Mouse (Mus musculus) MEL (cell line): ENCODE data around the gene Tdrd7. TPM values are rescaled to one million over a fixed set of nuclear protein-coding genes. Genes with fewer than 3 reads are reported as not detected.
A peak's percentile ranks its signal among the peaks of the same experiment; 100 is the strongest.

Source experiments
- DNase-seq: peaks from one replicate; pipeline ENCODE4 v3.0.0; 2011; ENCODE audit warnings: low read depth, low spot score
- H3K27ac ChIP-seq: 2 replicates; pipeline ENCODE4 v1.5.1; 2012; ENCODE audit warnings: low read depth, mild to moderate bottlenecking, control low read depth, low read length, moderate library complexity; ENCODE audit not compliant: control insufficient read depth
- H3K27me3 ChIP-seq, 2 experiments: fragments of 150-350 bp in 1 of 2; sonication (generic) in 1 of 2; 2 replicates each; pipeline ENCODE4 v1.6.1; 2012; ENCODE audit warnings: low read length in 2 of 2, mild to moderate bottlenecking in 2 of 2, improper control_type of control experiment in 1 of 2, moderate library complexity in 1 of 2; ENCODE audit not compliant: insufficient read depth in 2 of 2, control insufficient read depth in 1 of 2
- H3K36me3 ChIP-seq, 2 experiments: 2 replicates each; pipeline ENCODE4 v1.6.1; 2012 to 2014; ENCODE audit warnings: low read length in 2 of 2, improper control_type of control experiment in 1 of 2, inconsistent platforms in 1 of 2, mild to moderate bottlenecking in 1 of 2; ENCODE audit not compliant: insufficient read depth in 2 of 2, control insufficient read depth in 1 of 2
- H3K4me1 ChIP-seq, 2 experiments: fragments of 150-350 bp in 1 of 2; sonication (generic) in 1 of 2; 2 replicates each; pipeline ENCODE4 v1.6.1; 2012; ENCODE audit warnings: low read length in 2 of 2, improper control_type of control experiment in 1 of 2, mild to moderate bottlenecking in 1 of 2; ENCODE audit not compliant: insufficient read depth in 2 of 2, control insufficient read depth in 1 of 2
- H3K4me3 ChIP-seq, 2 experiments: fragments of 150-350 bp in 1 of 2; sonication (generic) in 1 of 2; 2 replicates each; pipeline ENCODE4 v1.5.1; 2012; ENCODE audit warnings: low read depth in 2 of 2, low read length in 2 of 2, mild to moderate bottlenecking in 2 of 2, moderate library complexity in 2 of 2, control low read depth in 1 of 2, improper control_type of control experiment in 1 of 2; ENCODE audit not compliant: control insufficient read depth in 1 of 2, insufficient read depth in 1 of 2
- H3K79me2 ChIP-seq: 2 replicates; pipeline ENCODE4 v1.6.1; 2012; ENCODE audit warnings: mild to moderate bottlenecking, low read length, moderate library complexity; ENCODE audit not compliant: control insufficient read depth, poor library complexity, insufficient read depth
- H3K9ac ChIP-seq: 2 replicates; pipeline ENCODE4 v1.6.1; 2012; ENCODE audit warnings: low read depth, mild to moderate bottlenecking, control low read depth, low read length, moderate library complexity; ENCODE audit not compliant: control insufficient read depth, poor library complexity, severe bottlenecking
- H3K9me3 ChIP-seq: fragments of 150-350 bp; sonication (generic); replicated peaks from 2 replicates; pipeline ENCODE4 v1.6.1; 2012; ENCODE audit warnings: mild to moderate bottlenecking, low read length, improper control_type of control experiment, moderate library complexity; ENCODE audit not compliant: insufficient read depth
- BHLHE40 ChIP-seq: IDR thresholded peaks from 2 replicates; pipeline ENCODE4 v1.6.1; 2012; ENCODE audit warnings: low read depth, mild to moderate bottlenecking, inconsistent platforms, low read length, improper control_type of control experiment, borderline replicate concordance
- CHD1 ChIP-seq: IDR thresholded peaks from 2 replicates; pipeline ENCODE4 v1.6.1; 2012; ENCODE audit warnings: low read depth, mild to moderate bottlenecking, inconsistent platforms, low read length, improper control_type of control experiment
- CHD2 ChIP-seq: IDR thresholded peaks from 2 replicates; pipeline ENCODE4 v1.6.1; 2011; ENCODE audit warnings: low read length, improper control_type of control experiment
- CTCF ChIP-seq, 3 experiments: IDR thresholded peaks in 2 of 3; conservative IDR thresholded peaks in 1 of 3; 2 replicates each; pipeline ENCODE4 v1.5.1; 2011 to 2012; ENCODE audit warnings: low read length in 3 of 3, low read depth in 2 of 3, mild to moderate bottlenecking in 2 of 3, improper control_type of control experiment in 1 of 3, inconsistent platforms in 1 of 3, mixed read lengths in 1 of 3, moderate library complexity in 1 of 3; ENCODE audit not compliant: control insufficient read depth in 1 of 3, insufficient read depth in 1 of 3, poor library complexity in 1 of 3, severe bottlenecking in 1 of 3
- E2F4 ChIP-seq: IDR thresholded peaks from 2 replicates; pipeline ENCODE4 v1.6.1; 2011; ENCODE audit warnings: low read depth, low read length, improper control_type of control experiment, borderline replicate concordance
- EP300 ChIP-seq, 2 experiments: IDR thresholded peaks; 2 replicates each; pipeline ENCODE4 v1.6.1; 2011; ENCODE audit warnings: improper control_type of control experiment in 2 of 2, low read length in 2 of 2, low read depth in 1 of 2, mild to moderate bottlenecking in 1 of 2
- GABPA ChIP-seq: IDR thresholded peaks from 2 replicates; pipeline ENCODE4 v1.6.1; 2012; ENCODE audit warnings: low read depth, mild to moderate bottlenecking, inconsistent platforms, low read length, improper control_type of control experiment, moderate library complexity
- GATA1 ChIP-seq: IDR thresholded peaks from 2 replicates; pipeline ENCODE4 v1.6.1; 2011; ENCODE audit warnings: low read depth, low read length, improper control_type of control experiment
- HCFC1 ChIP-seq: IDR thresholded peaks from 2 replicates; pipeline ENCODE4 v1.6.1; 2012; ENCODE audit warnings: low read depth, mild to moderate bottlenecking, inconsistent platforms, low read length, improper control_type of control experiment, moderate library complexity
- JUND ChIP-seq: IDR thresholded peaks from 2 replicates; pipeline ENCODE4 v1.6.1; 2011; ENCODE audit warnings: low read depth, mild to moderate bottlenecking, improper control_type of control experiment, low read length
- KAT2A ChIP-seq: conservative IDR thresholded peaks from 2 replicates; pipeline ENCODE4 v1.6.1; 2012; ENCODE audit warnings: low read depth, low read length, improper control_type of control experiment, inconsistent platforms
- MAFK ChIP-seq: IDR thresholded peaks from 2 replicates; pipeline ENCODE4 v1.6.1; 2011; ENCODE audit warnings: low read depth, mild to moderate bottlenecking, low read length, improper control_type of control experiment, borderline replicate concordance
- MAZ ChIP-seq: IDR thresholded peaks from 2 replicates; pipeline ENCODE4 v1.6.1; 2012; ENCODE audit warnings: low read depth, mild to moderate bottlenecking, inconsistent platforms, low read length, improper control_type of control experiment
- MXI1 ChIP-seq: IDR thresholded peaks from 2 replicates; pipeline ENCODE4 v1.6.1; 2011; ENCODE audit warnings: mild to moderate bottlenecking, low read depth, low read length, improper control_type of control experiment
- MYC ChIP-seq: IDR thresholded peaks from 2 replicates; pipeline ENCODE4 v1.6.1; 2011; ENCODE audit warnings: low read depth, mild to moderate bottlenecking, low read length, improper control_type of control experiment, moderate library complexity
- NELFE ChIP-seq: IDR thresholded peaks from 2 replicates; pipeline ENCODE4 v1.6.1; 2011; ENCODE audit warnings: low read depth, low read length, improper control_type of control experiment
- NRF1 ChIP-seq: IDR thresholded peaks from 2 replicates; pipeline ENCODE4 v1.6.1; 2014; ENCODE audit warnings: low read depth, mild to moderate bottlenecking, inconsistent platforms, low read length, improper control_type of control experiment, moderate library complexity; ENCODE audit not compliant: poor library complexity, insufficient read depth, severe bottlenecking
- POLR2A ChIP-seq, 2 experiments: IDR thresholded peaks; 2 replicates each; pipeline ENCODE4 v1.6.1; 2011 to 2012; ENCODE audit warnings: low read length in 2 of 2, mild to moderate bottlenecking in 2 of 2, control low read depth in 1 of 2, improper control_type of control experiment in 1 of 2, low read depth in 1 of 2, moderate library complexity in 1 of 2; ENCODE audit not compliant: control insufficient read depth in 1 of 2, insufficient read depth in 1 of 2, poor library complexity in 1 of 2
- POLR2AphosphoS5 ChIP-seq: IDR thresholded peaks from 2 replicates; pipeline ENCODE4 v1.6.1; 2012; ENCODE audit warnings: low read depth, borderline replicate concordance, mild to moderate bottlenecking, inconsistent platforms, low read length, moderate library complexity, mixed read lengths
- RAD21 ChIP-seq: IDR thresholded peaks from 2 replicates; pipeline ENCODE4 v1.6.1; 2011; ENCODE audit warnings: mild to moderate bottlenecking, low read depth, low read length, improper control_type of control experiment
- SIN3A ChIP-seq: IDR thresholded peaks from 2 replicates; pipeline ENCODE4 v1.6.1; 2012; ENCODE audit warnings: low read length, improper control_type of control experiment, inconsistent platforms
- SMC3 ChIP-seq: IDR thresholded peaks from 2 replicates; pipeline ENCODE4 v1.6.1; 2011; ENCODE audit warnings: low read depth, low read length, improper control_type of control experiment
- TBP ChIP-seq: IDR thresholded peaks from 2 replicates; pipeline ENCODE4 v1.8.0; 2011; ENCODE audit warnings: low read depth, low read length, improper control_type of control experiment
- TCF12 ChIP-seq: IDR thresholded peaks from 2 replicates; pipeline ENCODE4 v1.6.1; 2014; ENCODE audit warnings: low read depth, mild to moderate bottlenecking, inconsistent platforms, low read length, improper control_type of control experiment, moderate library complexity
- ZC3H11A ChIP-seq: IDR thresholded peaks from 2 replicates; pipeline ENCODE4 v1.6.1; 2012; ENCODE audit warnings: low read depth, mild to moderate bottlenecking, inconsistent platforms, low read length, improper control_type of control experiment
- ZNF384 ChIP-seq: IDR thresholded peaks from 2 replicates; pipeline ENCODE4 v1.6.1; 2012; ENCODE audit warnings: low read depth, mild to moderate bottlenecking, inconsistent platforms, low read length, improper control_type of control experiment
- polyA plus RNA-seq, 2 experiments: library from polyadenylated mRNA; stranded (reverse) in 1 of 2; unstranded in 1 of 2; fragments of >175 nt in 1 of 2; fragments of >200 nt in 1 of 2; gene quantifications; 2 replicates each; pipeline versions ENCODE4 v1.2.1 to v1.2.4; 2012; ENCODE audit warnings: low replicate concordance in 2 of 2, low read depth in 1 of 2; ENCODE audit not compliant: insufficient read length in 2 of 2, insufficient read depth in 1 of 2, missing spikeins in 1 of 2
- total RNA-seq: library from RNA; depleted of rRNA; stranded (reverse); fragments of 300-350 nt; gene quantifications from 2 replicates; pipeline ENCODE4 v1.2.3, GENCODE M21; 2012

Tdrd7 gene
- total and polyA plus RNA-seq, 3 experiments = 7.7 to 11.9 TPM; not detected in 1

GRCm38 (mm10) chr4:45965737-45966447, 758 bp downstream of the Tdrd7 start (continued):
- no peak for TF ChIP-seq SMC3
- TF ChIP-seq JUND = no peak
- TF ChIP-seq GATA1 = no peak; the same call in 1 of the 2 replicates
- no peak for TF ChIP-seq KAT2A
- no peak for TF ChIP-seq MAFK
- no peak for TF ChIP-seq MAZ
- no peak for TF ChIP-seq CHD1
- TF ChIP-seq ZC3H11A = no peak
- 0 out of 2 replicates have a peak, but pooled peaks have one; percentile 39 for TF ChIP-seq MXI1
- no peak for TF ChIP-seq HCFC1
- TF ChIP-seq RAD21 = no peak
- TF ChIP-seq SIN3A = no peak
- no peak for TF ChIP-seq ZNF384
- TF ChIP-seq MYC = no peak
- TF ChIP-seq E2F4 = no peak
- TF ChIP-seq NELFE = no peak
- TF ChIP-seq BHLHE40 = no peak
- 0 out of 2 replicates have a peak, but pooled peaks have one; percentile 37 for TF ChIP-seq TBP
- no peak for TF ChIP-seq TCF12
- TF ChIP-seq NRF1 = peak; percentile 80
- TF ChIP-seq, all 39 proteins: peak for 6

DNA sequence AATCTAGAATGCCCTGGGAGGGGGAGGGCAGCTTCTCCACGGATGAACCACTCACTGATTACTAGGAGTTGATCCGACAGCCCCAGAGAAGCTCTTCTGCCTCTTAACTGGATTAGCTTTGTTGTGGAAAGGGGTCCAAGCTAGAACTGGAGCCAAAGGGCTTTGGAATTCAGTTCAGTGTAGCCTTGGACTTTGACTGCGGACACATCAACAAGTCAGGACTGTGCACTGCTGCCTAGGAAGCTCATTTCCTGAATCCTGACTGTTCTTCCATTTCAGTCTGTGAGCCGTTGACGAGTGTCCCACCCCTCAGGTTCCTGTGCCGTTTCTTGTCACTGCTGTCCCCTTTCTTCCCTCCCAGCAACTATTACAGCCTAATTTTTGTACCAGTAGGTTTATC, 1.6 kb downstream of the Tdrd7 start:
- Histone ChIP-seq H3K79me2 (no peaks in the 10 kb centered on the region), H3K9ac (no peak overlapping the region), H3K4me1 (peaks cover 0 to 21% of the 10 kb centered on the region in 2 experiments), H3K36me3 (peaks cover 0 to 15% of the 10 kb centered on the region in 2 experiments; a peak in 2 of 4 replicates), H3K27me3 (peaks cover 0 to 2% of the 10 kb centered on the region in 2 experiments; a peak in 1 of 4 replicates), H3K4me3 (no peak overlapping the region), H3K27ac (no peak overlapping the region), H3K9me3 (no peaks in the 10 kb centered on the region)
- TF ChIP-seq GABPA (no peak), EP300 (IDR thresholded peaks at IDR 0.05; ENCODE audit: low read depth in 1 of 2, low read length in 2 of 2) (no peak), MXI1 (no peak), SMC3 (no peak), CHD1 (no peak), POLR2AphosphoS5 (no peak), JUND (no peak), BHLHE40 (no peak), MAFK (no peak), CTCF (IDR thresholded peaks at IDR 0.05 in 2 of 3, conservative IDR thresholded peaks at IDR 0.05 in 1 of 3; ENCODE audit: control insufficient read depth in 1 of 3, insufficient read depth in 1 of 3, low read depth in 2 of 3, low read length in 3 of 3, poor library complexity in 1 of 3, severe bottlenecking in 1 of 3) (no peak), CHD2 (no peak), HCFC1 (no peak), MAZ (no peak), KAT2A (no peak), POLR2A (IDR thresholded peaks at IDR 0.05; ENCODE audit: control insufficient read depth in 1 of 2, insufficient read depth in 1 of 2, low read depth in 1 of 2, low read length in 2 of 2, poor library complexity in 1 of 2) (no peak), MYC (no peak)
- DNase-seq = no peak
